Mouse (Mus musculus) T-helper 1 cell (primary cell): ENCODE measurements around the gene Sag.

ENCODE experiments used
- in situ Hi-C: fragments of 300-600 bp; cut with MboI, MseI; formaldehyde crosslinking; loops from one replicate; pipeline ENCODE4 v1.15.1; 2025; ENCODE audit warnings: high pct_unique_total_duplicates

Gene Sag

GRCm38 (mm10) chr1:87803576-87803975 lies at the start of gene Sag:
TSS of gene Sag (plus strand) at chr1:87803680.
- in situ Hi-C loops, result no loop called here

GRCm38 (mm10) chr1:87755641-87756470 lies 47.6 kb upstream of the Sag start, which contains the start of gene Atg16l1:
TSS of gene Atg16l1 (plus strand) at chr1:87755870.
- in situ Hi-C loops, result no loop called here

- in situ Hi-C loops, result no loop called here
These were observed 39.7 kb upstream of the Sag start for GRCm38 (mm10) chr1:87763821-87764220.

GRCm38 (mm10) chr1:87765741-87766140 lies 37.7 kb upstream of the Sag start:
- in situ Hi-C loops, result no loop called here

- in situ Hi-C loops, result no loop called here
These were observed 37.2 kb upstream of the Sag start for GRCm38 (mm10) chr1:87766233-87766632.

GRCm38 (mm10) chr1:87769263-87769662 lies 34.2 kb upstream of the Sag start:
- in situ Hi-C loops, result no loop called here

GRCm38 (mm10) chr1:87770486-87770885 lies 33.0 kb upstream of the Sag start:
- in situ Hi-C loops, result no loop called here

GRCm38 (mm10) chr1:87771724-87772123 lies 31.8 kb upstream of the Sag start:
- in situ Hi-C loops, result no loop called here

GRCm38 (mm10) chr1:87773336-87773735 lies 30.1 kb upstream of the Sag start:
- in situ Hi-C loops, result no loop called here

GRCm38 (mm10) chr1:87774845-87775244 lies 28.6 kb upstream of the Sag start:
- in situ Hi-C loops, result no loop called here

GRCm38 (mm10) chr1:87779204-87779785 lies 24.2 kb upstream of the Sag start:
- in situ Hi-C loops, result no loop called here

- in situ Hi-C loops, result no loop called here
These were observed 17.8 kb upstream of the Sag start for GRCm38 (mm10) chr1:87785703-87786102.

- in situ Hi-C loops, result no loop called here
These were observed 17.2 kb upstream of the Sag start for GRCm38 (mm10) chr1:87786251-87786650.

GRCm38 (mm10) chr1:87789665-87790064 lies 13.8 kb upstream of the Sag start:
- in situ Hi-C loops, result no loop called here

GRCm38 (mm10) chr1:87792438-87793137 lies 10.9 kb upstream of the Sag start:
- in situ Hi-C loops, result no loop called here

GRCm38 (mm10) chr1:87793138-87793449 lies 10.4 kb upstream of the Sag start:
- in situ Hi-C loops, result no loop called here

- in situ Hi-C loops, result no loop called here
These were observed 5.8 kb upstream of the Sag start for GRCm38 (mm10) chr1:87797702-87798101.

- in situ Hi-C loops, result no loop called here
These were observed 5.2 kb upstream of the Sag start for GRCm38 (mm10) chr1:87798306-87798705.

GRCm38 (mm10) chr1:87807751-87808150 lies 4.3 kb downstream of the Sag start:
- in situ Hi-C loops, result no loop called here

- in situ Hi-C loops, result no loop called here
These were observed 7.9 kb downstream of the Sag start for GRCm38 (mm10) chr1:87811391-87811790.

- in situ Hi-C loops, result no loop called here
These were observed 8.6 kb downstream of the Sag start for GRCm38 (mm10) chr1:87812061-87812460.

- in situ Hi-C loops, result no loop called here
These were observed 9.7 kb downstream of the Sag start for GRCm38 (mm10) chr1:87813155-87813554.

- in situ Hi-C loops, result no loop called here
These were observed 10.2 kb downstream of the Sag start for GRCm38 (mm10) chr1:87813681-87814080.
